Mouse (Mus musculus): ENCODE data around the gene Bud23.
"Not testable (repeated sequence)": the region's sequence is repeated elsewhere in the genome, so short reads cannot be mapped to it uniquely, and the experiment has no call there.

The Bud23 gene

DNA sequence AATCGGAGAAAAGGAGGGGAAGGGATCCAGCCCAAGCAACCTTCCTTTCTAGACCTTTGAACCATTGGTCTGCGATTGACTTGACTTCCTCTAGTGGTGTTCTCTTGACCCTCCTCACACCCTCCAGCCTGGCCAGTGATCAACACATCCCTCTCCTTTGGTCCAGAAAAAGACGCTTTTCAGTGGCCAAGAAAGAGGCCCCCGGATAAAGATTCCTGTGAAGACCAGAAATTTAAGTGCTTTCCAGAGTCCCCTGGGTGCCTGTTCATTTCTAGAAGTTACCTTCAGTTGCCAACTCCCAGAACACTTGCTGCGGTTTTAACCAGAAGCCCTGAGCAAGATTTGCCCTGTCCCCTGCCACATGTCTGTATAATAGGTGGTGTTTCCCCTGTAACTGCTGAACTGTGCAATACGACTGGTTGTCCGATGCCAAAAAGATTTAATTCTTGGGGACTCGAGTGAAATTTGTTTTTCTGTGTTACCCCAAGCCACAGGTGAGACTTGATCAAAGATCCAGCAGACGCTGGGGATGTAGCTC is at the start of gene Bud23:
Bud23 (minus strand) TSS at position 51 of the 538 bp plus-strand sequence.
- not testable (repeated sequence) for DNase-seq (ENCODE audit: low spot score in 2 of 2)

DNA sequence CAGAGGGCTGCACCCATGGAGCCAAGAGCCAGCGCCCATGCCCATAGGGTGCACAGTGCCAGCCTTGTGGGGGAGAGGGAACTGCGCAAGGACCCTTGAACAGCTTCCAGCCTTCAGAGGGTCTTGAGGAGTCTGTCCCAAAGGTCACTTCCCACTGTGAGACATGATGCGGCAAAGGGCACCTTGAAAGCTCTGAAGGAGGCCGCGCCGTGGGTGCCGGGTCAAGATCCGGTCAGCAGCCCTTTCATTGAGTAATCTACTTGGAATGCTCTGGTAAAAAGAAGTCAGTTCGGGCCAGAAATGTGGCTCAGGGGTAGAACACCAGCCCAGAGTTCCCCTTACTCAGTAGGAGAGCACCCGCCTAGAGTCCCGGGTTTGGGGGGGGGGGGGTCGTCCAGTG is 49.0 kb upstream of the Bud23 start:
- no peak for DNase-seq (ENCODE audit: low spot score in 2 of 2)

DNA sequence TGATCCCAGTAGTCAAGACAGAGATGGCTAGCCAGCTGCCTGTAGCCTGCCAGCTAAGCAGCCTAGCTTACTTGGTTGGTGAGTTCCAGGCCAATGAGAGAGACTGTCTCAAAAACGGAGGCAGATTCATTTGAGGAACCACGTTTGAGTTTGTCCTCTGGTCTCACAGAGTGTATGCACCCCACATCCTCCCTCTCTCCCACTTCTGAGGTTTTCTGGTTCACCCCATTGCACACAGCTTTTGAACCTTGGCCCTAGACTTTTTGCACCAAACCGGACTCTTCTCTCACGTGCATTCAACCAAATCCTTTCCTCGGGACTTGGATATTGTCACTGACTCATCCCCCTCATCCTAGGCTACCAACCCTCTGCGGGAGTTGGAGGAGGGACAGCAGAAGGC is 45.2 kb upstream of the Bud23 start:
- no peak for DNase-seq (ENCODE audit: low spot score in 2 of 2)

DNA sequence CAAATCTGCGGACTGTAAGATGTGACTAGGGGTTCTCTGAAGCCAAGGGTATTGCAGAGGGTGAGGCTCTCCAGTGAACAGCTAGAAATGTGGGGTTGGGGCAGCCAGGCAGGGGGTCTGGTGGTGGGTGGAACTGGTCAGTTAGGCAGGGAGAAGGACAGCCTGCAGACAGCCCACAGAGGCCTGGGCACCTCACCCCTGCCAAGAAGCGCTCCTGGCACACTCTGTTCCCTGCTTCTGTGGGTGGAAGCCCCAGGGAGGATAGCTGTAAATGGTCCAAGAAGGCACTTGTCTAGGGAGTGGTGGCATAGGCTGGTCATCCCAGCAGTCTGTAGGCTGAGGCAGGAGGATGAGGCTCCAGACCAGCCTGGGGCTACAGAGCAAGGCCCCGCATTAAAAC is 44.7 kb upstream of the Bud23 start:
- no peak for DNase-seq (ENCODE audit: low spot score in 2 of 2)

DNA sequence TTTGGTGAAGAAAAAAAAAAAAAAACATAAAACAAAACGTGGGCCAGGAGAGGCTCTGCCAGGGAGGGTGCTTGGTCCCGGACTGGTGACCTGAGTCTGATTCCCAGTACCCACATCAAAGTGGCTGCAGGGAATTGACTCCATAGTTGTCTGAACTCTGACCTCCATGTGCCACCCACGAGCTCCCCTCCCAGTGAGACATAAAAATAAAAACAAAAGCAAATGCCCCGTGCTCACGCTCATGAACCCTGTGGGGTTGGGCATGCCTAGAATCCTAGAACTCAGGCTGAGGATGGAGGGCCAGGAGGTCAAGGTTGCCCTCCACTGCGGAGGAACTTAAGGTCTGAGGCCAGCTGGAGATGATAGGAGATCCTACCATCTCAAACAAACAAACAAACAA is 44.3 kb upstream of the Bud23 start:
- no peak for DNase-seq (ENCODE audit: low spot score in 2 of 2)

DNA sequence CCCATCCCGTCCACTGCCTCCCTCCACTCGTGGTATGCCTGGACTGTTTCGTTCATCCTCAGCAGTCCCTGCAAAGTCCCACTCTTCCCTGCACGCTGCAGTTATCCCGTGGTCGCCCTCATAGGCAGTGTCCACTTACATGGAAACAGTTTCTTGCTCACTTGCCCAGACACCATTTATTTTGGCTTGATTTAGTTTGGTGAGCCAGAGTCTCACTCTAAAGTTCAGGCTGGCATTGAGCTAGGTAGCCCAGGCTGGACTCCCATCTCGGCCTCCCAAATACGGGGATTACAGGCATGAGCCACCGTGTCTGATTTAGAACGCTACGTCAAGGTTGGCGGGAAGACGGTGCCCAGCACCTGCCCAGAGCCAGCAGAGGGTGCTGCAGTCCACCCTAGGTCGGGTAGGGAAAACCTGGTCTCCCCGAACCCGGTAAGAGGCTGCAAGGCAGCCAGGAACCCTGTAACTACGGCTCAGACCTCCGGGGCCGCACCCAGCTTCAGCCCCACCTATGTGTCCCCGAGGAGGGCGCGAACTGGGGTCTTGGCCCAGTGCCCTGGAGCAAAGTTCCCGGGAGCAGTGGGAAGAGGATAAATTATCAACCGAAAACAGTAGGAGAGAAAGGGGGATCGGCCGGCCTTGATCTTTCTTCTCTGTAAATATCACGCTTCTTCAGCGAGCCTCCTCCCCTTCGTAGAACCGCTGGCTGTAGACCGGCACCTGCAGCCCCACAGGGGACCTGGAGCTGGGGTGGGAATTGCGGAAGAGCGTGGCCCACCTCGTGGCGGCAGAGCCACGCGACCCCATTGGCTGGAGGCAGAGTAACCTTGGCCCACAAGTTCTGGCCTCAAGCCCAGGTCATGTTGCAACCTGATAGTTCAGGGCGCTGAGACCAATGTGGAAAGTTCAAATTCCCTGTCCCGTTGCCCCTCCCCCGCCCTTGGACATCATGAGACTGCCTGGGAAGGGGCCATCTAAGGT is 43.1 kb upstream of the Bud23 start:
- peak in 1 of 2 experiments; percentile 43 for DNase-seq (ENCODE audit: low spot score in 2 of 2)

DNA sequence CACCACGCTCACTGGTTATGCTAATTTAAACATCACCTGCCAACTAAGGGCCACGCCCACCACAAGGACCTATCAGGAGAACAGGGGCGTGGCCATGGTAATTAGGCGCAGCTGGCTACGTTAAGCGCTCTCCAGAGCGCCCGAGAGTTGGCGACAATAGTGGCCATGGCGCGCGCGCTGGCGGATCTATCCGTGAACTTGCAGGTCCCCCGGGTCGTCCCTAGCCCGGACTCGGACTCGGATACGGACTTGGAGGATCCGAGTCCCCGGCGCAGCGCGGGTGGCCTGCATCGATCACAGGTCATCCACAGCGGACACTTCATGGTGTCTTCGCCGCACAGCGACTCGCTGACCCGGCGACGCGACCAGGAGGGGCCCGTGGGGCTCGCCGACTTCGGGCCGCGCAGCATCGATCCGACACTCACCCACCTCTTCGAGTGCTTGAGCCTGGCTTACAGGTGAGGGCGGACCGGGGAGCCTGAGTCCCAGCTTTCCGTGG is 42.0 kb upstream of the Bud23 start:
- peak; percentile 59 to 78 for DNase-seq (ENCODE audit: low spot score in 2 of 2)

DNA sequence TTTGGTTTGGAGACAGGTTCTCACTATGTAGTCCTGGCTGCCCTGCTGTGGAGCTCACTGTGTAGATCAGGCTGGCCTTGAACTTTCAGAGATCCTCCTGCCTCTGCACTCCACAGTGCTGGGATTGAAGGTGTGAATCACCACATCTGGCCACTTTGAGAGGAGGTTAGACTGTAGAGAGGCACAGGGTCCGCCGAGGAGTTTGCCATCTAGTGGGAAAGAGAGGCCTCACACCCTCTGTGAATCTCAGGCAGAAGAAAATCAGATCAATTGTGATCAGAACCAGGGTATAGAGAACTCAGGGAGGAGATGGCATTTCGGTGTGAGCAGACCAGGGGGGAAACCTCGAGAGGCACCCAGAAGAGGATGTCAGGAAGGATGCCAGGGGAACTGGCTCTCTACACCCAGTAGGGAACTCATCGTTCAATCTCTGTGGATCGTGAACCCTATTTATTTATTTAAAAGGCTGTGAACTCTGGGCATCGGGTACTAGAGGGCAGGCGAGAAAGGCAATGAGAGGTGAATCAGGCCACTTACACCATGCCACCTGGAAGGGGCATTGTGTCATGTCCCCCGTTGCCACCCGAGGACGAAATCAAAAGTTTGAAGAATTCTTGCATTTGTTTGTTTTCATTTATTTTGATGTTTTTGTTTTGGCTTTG is 39.4 kb upstream of the Bud23 start:
- no peak for DNase-seq (ENCODE audit: low spot score in 2 of 2)

DNA sequence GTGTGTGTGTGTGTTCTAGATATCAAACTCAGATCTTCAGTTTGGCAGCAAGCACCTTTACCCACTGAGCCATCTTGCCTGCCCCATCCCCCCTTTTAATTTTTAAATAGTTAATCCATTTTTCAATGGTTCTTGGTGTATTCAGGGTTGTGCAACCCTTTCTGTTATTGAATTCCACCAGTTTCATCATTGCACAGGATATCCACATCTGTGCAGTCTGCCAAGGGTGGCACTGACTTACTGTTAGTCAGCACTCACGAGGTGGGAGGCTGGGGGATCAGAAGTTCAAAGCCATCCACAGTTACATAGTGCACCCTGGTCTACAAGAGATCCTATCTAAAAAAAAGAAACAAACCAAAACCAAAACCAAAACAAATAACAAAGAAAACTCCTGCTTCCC is 36.2 kb upstream of the Bud23 start:
- no peak for DNase-seq (ENCODE audit: low spot score in 2 of 2)

DNA sequence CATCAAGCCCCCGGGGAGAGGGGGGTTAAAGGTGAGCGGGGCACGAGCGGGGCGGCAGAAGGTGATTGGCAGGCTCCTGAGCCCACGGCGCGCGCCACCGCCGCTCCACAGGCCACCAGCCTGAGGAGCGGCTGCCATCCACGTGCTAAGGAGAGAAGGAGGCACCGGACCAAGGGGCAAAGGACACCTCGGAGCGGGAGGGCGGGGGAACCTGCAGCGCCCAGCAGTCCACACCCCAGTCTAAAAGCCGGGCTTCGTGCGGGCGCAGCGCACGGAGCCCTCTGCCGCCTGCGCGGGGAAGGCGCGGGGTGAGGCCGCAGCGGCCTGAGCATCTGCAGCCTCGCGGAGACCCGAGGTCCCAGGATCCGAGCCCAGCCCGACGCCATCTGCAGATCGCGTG is 24.9 kb upstream of the Bud23 start, which contains the start of gene Mlxipl:
Mlxipl (plus strand) TSS at position 238 of the 400 bp plus-strand sequence.
- DNase-seq (ENCODE audit: low spot score in 2 of 2), result no peak

DNA sequence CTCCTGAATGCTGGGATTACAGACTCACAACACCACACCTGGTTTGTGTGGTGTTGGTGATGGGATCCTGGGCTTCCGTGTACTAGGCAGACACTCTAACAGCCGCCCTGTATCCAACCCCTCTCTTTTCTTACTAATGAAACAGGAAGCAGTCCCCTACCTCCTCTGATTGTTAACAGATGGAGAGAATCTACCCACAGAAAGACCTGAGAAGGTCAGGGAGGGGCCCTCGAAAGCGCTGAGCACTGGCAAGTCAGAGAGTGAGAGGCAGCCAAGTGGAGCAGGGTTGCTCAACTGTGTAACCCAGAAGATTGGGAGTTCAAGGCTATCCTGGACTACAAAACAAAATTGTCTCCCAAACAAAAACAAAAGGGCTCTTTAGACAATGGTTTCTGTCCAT is 22.1 kb upstream of the Bud23 start:
- no peak for DNase-seq (ENCODE audit: low spot score in 2 of 2)

DNA sequence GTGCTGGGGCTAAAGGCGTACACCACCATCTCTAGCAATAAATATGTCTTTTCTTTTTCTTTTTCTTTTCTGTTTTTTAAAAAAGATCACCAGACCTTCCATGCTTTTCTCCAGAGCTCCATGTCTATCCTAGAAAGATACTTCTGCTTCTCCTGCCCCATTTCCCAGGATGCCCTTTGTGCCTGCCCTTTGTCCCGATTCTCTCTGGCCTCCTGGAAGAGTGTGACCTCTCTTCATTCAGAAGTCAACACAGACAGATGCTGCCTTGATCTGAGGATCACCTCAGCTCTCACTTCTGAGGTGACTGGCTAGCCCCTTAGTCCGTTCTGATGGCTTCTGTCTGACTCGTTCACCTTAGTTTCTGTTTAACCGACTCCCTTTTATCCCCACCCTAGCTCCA is 15.8 kb upstream of the Bud23 start:
- no peak for DNase-seq (ENCODE audit: low spot score in 2 of 2)

DNA sequence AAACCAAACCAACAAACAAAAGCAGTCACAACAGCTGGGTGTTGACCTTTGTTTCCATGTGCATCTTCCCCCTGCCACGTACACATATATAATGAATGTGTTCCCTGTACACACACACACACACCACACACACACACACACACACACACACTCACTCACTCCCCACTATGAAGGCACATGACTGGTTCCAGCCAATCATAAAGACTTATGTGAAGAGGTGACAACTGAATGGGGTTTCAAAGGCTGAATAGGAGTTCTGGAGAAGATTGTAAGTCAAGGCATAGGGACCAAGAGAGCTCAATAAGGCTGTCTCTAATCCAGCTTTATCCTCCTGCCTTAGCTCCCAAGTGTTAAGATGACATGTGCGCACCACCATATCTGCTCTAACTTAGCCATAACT is 14.8 kb upstream of the Bud23 start:
- no peak for DNase-seq (ENCODE audit: low spot score in 2 of 2)

DNA sequence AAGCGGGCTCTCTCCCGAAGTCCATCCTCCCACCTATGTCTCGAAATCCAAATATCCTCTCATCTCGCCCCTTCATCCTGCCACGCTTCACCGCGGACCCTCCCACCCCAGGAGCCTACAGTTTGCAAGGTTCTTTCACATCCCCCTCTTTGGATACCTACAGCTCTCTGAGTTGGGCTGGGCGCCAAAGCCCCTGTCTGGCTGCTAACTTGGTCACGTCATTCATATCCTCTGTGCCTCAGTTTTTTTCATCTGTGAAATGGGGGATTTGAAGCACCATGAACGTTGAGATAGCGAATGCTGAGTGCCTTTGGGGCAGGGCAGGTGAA is 13.7 kb upstream of the Bud23 start:
- no peak for DNase-seq (ENCODE audit: low spot score in 2 of 2)

DNA sequence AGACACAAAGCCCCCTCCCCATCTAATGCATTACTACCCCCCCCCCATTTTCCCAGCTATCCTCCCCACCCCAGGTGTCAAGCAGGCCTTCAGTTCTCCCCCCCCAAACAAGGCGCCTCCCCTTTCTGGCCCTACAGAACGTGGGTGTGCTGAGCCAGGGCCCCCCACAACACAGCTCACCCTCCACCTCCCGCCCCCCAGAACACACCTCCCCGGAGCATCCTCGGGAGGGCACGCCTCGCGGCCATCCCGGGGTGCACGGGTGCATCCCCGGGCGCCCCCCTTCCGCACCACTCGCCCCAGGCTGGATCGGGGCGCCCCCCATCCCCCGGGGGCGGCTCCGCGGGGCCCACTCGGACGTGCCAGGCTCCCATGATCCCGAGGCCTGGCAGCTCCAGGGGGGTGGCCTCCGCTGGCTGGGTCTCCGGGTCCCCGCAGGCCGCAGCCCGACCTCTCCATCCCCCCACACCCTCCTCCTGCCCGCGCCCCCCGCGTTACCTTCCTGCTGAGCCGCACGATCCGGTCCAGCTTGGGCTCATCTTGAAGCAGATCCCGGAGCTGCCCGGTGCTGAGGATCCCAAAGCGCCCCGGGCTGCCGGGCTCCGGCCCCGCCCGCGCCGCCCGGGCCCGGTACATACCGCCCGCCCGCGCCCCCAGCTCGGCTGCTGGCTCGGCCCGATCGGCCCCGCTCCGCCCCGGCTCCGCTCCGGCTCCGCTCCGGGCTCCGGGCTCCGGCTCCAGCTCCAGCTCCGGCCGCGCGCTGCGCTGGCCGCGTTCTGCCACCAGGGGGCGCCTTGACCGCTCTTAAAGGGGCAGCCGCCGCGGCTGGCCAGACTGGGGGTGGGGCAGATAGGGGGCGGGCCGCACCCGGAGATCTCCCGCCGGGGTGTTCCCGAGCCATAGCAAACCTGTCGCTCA is 13.1 kb upstream of the Bud23 start, which contains the start of gene Vps37d:
Vps37d (minus strand) TSS at position 703 of the 918 bp plus-strand sequence.
- DNase-seq (ENCODE audit: low spot score in 2 of 2), result peak; percentile 89 to 96

DNA sequence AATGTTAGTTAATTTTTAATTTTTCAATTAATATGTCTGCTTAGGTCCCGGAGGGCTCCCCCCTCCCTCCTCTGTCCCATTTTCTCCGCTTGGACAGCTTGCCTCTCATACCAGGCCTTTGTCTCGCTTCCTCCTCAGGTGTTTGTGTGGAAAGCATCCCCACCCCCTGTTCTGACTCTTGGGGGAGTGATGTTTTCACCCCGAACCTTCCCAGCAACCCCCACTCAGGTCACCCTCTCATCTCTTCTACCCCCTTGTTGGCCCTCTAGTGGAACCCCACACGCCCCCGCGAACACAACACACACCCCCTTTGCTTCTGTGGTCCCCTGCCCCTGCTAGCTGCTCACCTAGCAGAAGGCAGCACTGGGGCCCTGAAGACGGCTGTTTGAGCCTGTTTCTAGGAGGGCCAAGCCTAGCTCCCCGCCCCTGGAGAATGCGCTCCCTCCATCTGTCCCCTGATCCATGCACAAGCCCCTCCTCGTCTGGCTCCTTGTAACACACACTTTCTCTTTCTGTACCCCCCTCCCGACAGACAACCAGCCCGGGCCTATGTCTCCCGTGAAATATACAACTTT is 12.3 kb upstream of the Bud23 start:
- no peak for DNase-seq (ENCODE audit: low spot score in 2 of 2)

DNA sequence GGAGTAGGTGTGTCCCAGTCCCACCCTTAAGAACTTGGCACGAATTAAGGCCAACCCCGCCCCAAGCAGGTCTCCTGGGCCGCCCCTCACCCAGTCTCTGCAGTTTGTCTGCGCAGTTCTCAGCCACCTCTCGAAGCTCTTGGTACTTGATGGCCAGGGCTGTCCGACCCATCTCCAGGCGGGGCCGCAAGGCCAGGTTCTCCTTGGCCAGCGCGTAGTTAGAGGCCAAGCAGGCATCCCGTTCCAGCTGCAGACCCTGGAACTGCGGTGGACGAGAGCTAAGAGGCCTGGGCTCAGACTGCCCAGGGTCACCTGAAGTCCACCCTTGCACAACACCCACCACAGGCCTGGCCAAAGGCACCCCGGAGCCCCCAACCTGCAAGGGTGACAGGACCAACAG is 11.6 kb upstream of the Bud23 start:
- no peak for DNase-seq (ENCODE audit: low spot score in 2 of 2)

DNA sequence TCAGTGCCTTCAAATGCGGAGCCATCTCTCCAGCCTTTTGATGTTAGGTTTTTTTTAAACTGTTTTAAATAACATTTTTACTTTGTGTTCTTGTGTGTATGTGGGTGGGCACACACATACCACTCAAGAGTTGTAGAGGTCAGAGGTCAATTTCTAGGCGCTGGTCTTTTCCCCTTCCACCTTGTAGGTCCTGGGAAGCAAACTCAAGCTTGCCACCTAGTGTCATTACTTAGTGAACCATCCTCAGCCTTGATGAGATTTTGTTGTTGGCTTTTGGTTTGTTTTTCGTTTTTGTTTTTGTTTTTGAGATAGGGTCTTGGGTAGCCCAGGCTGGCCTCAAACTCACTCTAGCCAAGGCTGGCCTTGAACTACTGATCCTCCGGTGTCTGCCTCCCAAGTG is 10.9 kb upstream of the Bud23 start:
- DNase-seq (ENCODE audit: low spot score in 2 of 2), result no peak

DNA sequence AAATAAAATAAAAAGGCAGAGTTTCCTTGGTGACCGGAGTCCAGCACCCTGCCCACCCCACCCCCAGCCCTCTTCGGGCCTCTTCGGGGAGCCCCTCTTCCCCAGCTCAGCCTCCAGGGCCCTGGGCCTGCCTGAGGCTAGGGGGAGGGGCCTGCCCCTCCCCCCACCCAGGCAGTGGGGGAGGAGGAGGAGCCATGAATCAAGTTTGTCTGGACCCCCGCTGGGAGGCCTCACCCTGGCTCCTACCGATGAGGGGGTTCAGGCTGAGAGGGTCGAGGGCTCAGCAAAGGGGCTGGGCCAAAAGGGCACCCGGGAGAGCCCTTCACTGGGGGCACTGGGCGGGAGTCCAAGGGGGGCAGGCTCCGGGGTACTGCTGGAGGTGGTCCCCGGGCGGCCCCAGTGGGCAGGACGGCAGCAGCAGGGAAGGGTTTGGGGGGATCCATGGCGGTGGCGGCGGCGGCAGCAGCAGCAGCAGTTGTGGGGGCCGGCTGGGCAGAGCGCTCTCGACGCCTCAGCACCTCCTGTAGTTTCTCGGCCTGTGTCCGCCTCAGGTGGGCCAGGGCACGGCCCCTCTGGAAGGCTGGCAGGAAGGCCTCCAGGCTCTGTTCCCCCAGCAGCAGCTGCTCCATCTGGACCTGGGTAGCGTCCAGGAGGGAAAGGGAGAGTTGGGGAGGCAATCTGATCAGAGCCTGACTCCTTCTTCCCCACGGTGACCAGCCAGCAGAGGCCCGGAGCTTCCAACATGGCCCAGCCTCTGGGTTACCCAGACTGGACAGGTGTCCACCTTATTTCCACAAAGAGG is 8.8 kb upstream of the Bud23 start:
- DNase-seq (ENCODE audit: low spot score in 2 of 2), result no peak

DNA sequence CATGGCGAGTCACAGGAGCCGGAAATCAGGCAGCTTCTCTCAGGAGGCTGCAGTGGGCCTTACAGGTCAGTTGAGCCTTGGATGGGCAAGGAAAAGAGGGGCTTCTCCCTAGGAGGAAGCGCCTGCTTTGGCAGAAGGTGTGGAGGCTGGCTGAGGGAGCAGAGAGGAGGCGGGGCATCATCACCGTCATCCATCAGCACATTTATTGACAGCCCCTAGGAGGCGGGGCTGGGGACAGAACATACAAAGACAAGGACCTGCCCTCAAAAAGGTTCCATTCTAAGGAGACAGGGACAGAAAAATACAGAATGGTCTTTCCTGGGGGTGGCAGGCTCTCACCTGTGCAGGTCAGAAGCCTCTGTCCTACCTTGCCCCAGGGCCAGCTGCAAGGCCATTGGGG is 8.0 kb upstream of the Bud23 start:
- DNase-seq (ENCODE audit: low spot score in 2 of 2), result no peak

Data from urinary bladder, postnatal 4 days (tissue).